Mouse (Mus musculus) CH12.LX (cell line): ENCODE data around the gene Myh1.

Source experiments
- CTCF ChIP-seq, 2 experiments: IDR thresholded peaks in 1 of 2; conservative IDR thresholded peaks in 1 of 2; 2 replicates each; pipeline ENCODE4 v1.5.1; 2011 to 2012; ENCODE audit warnings: low read depth in 2 of 2, low read length in 2 of 2, improper control_type of control experiment in 1 of 2, inconsistent platforms in 1 of 2, mild to moderate bottlenecking in 1 of 2, moderate library complexity in 1 of 2
- GABPA ChIP-seq: IDR thresholded peaks from 2 replicates; pipeline ENCODE4 v1.6.1; 2012; ENCODE audit warnings: low read depth, low read length, improper control_type of control experiment, inconsistent platforms; ENCODE audit not compliant: insufficient replicate concordance
- HCFC1 ChIP-seq: IDR thresholded peaks from 2 replicates; pipeline ENCODE4 v1.6.1; 2012; ENCODE audit warnings: low read depth, mild to moderate bottlenecking, inconsistent platforms, low read length, improper control_type of control experiment
- POLR2AphosphoS2 ChIP-seq: IDR thresholded peaks from 2 replicates; pipeline ENCODE4 v1.6.1; 2011; ENCODE audit warnings: low read depth, low read length, improper control_type of control experiment
- USF1 ChIP-seq: IDR thresholded peaks from 2 replicates; pipeline ENCODE4 v1.6.1; 2014; ENCODE audit warnings: low read depth, mild to moderate bottlenecking, inconsistent platforms, low read length, improper control_type of control experiment

DNA sequence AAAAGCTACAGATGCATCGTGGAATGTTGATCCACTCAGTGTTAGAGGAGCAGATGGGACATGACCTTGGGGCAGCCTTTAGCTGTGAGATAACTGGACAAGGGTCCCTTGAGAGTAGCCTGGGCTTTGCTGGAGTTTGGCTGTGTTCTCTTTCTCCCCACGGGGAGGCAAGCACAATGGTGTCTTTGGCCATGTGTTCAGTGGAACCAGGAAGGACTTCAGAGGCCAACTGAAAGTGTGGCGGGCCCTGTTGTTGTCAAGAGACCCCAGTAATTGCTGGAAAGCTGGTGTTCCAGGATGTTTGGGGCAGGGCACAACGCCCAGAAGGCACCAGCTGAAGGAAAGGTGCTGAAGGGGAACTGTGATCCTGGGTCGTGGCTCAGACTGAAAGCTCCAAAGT, 30.6 kb upstream of the Myh1 start:
- TF ChIP-seq USF1 (no peak), HCFC1 (no peak), CTCF (conservative IDR thresholded peaks at IDR 0.05 in 1 of 2, IDR thresholded peaks at IDR 0.05 in 1 of 2; ENCODE audit: low read depth in 2 of 2, low read length in 2 of 2) (no peak), POLR2AphosphoS2 (no peak), GABPA (no peak)
